Mouse (Mus musculus): Measurements from ENCODE around the gene Ank3. TPM values are rescaled to one million over a fixed set of nuclear protein-coding genes. Genes with fewer than 3 reads are reported as not detected.

Ank3 gene
- polyA plus RNA-seq, 1 experiment from 2014 or later: 10.0 TPM

- Histone ChIP-seq H3K4me2 (no peak overlapping the region), H3K27ac (no peak overlapping the region), H3K4me3 (no peak overlapping the region), H3K9ac (no peak overlapping the region), H3K27me3 (replicated peaks) (no peaks in the 10 kb centered on the region), H3K9me3 (replicated peaks) (no peaks in the 10 kb centered on the region), H3K36me3 (no peaks in the 10 kb centered on the region), H3K4me1 (no peaks in the 10 kb centered on the region)
- no peak for ATAC-seq
- WGBS (ENCODE audit: insufficient replicate concordance): 47% methylated on average over 10 of the region's 10 CpGs
Measured at GRCm38 (mm10) chr10:69373796-69374550, 24.6 kb upstream of the Ank3 start.

DNA sequence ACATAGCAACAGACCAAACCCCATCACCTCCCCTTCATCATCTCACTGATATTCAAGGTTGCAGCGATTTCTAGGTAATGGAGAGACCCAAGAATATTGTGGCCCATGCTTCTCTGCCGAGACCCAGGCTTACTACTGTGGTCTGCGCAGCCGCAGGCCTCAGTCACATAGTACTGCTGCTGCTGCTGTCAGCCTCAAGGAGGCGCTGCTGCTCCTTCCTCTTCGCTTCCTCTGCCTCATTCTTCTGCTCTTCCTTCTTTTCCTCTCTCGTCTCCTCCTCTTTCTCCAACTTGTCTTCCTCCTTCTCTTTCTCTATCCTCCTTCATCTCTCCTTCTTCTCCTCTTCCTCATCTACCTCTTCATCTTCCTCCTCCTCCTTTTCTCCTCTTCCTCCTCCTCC is 23.4 kb upstream of the Ank3 start:
- H3K4me3 ChIP-seq: no peak overlapping the region
- H3K27me3 ChIP-seq (replicated peaks): no peaks in the 10 kb centered on the region
- no peak for ATAC-seq
- H3K9me3 ChIP-seq (replicated peaks): no peaks in the 10 kb centered on the region
- H3K4me1 ChIP-seq: no peaks in the 10 kb centered on the region
- H3K27ac ChIP-seq: no peak overlapping the region
- no peak overlapping the region for H3K4me2 ChIP-seq
- no peak overlapping the region for H3K9ac ChIP-seq
- H3K36me3 ChIP-seq: no peaks in the 10 kb centered on the region
- WGBS (ENCODE audit: insufficient replicate concordance): 36% methylated on average over 7 of the region's 7 CpGs

- WGBS (ENCODE audit: insufficient replicate concordance): 66% methylated on average over 1 of the region's 1 CpGs
- Histone ChIP-seq H3K27me3 (replicated peaks) (no peaks in the 10 kb centered on the region; the same call in 1 of the 2 replicates), H3K9ac (no peak overlapping the region), H3K4me1 (no peaks in the 10 kb centered on the region), H3K4me3 (no peak overlapping the region), H3K36me3 (no peaks in the 10 kb centered on the region), H3K4me2 (no peak overlapping the region), H3K27ac (no peak overlapping the region), H3K9me3 (replicated peaks) (no peaks in the 10 kb centered on the region)
- no peak for ATAC-seq
Measured at GRCm38 (mm10) chr10:69383186-69383585, 15.4 kb upstream of the Ank3 start.

DNA sequence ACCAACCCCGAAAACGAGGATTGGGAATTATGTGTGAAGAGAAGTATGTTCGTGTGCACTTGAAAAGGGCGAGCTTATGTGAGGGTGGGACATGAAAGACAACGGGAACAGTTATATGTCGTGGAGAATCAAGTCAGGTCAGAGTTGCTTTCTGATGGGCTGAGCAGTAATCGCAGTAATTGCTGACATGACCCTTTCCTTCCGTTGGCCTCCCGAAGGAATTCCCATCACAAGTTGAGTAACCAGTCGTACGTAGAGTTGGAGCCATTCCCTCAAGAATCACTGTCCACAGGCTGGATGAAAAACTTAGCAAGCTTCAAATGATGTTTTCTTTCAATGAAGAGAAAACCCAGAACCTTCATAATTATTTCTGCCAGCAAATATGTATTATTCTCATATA is 13.9 kb upstream of the Ank3 start:
- 66% methylated on average over 11 of the region's 11 CpGs for WGBS (ENCODE audit: insufficient replicate concordance)
- no peak overlapping the region for H3K27ac ChIP-seq

GRCm38 (mm10) chr10:69385136-69385535 is 13.4 kb upstream of the Ank3 start:
- 87% methylated on average over 8 of the region's 8 CpGs for WGBS (ENCODE audit: insufficient replicate concordance)
- Histone ChIP-seq H3K9ac (no peak overlapping the region), H3K27ac (no peak overlapping the region), H3K4me1 (no peaks in the 10 kb centered on the region), H3K4me2 (no peak overlapping the region), H3K36me3 (no peaks in the 10 kb centered on the region), H3K9me3 (replicated peaks) (no peaks in the 10 kb centered on the region), H3K4me3 (no peak overlapping the region), H3K27me3 (replicated peaks) (no peaks in the 10 kb centered on the region; the same call in 1 of the 2 replicates)
- ATAC-seq: no peak

More for the DNA sequence above, 13.9 kb upstream of the Ank3 start:
- Histone ChIP-seq H3K4me2 (no peak overlapping the region), H3K4me3 (no peak overlapping the region), H3K4me1 (no peaks in the 10 kb centered on the region), H3K9me3 (replicated peaks) (no peaks in the 10 kb centered on the region), H3K27me3 (replicated peaks) (no peaks in the 10 kb centered on the region; the same call in 1 of the 2 replicates), H3K36me3 (no peaks in the 10 kb centered on the region), H3K9ac (no peak overlapping the region)
- no peak for ATAC-seq

DNA sequence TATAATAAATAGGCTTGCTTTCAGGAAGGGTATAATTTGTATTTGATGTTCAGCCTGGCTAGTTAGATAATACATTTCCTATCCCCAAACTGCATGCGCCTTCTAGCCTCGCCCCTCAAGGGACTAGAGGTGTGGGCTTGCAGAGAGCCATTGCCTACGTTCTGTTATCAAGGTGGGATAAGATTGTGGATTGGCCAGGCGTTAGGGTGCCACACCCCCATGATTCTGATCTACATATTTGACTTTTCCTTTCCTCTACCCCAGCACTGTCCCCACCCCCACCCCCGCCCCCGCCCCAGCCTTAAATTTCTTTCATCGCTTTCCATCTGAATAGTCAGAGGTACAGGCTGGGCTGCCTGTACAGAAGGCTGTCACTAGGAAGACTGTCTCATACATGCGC is 11.8 kb upstream of the Ank3 start:
- H3K9me3 ChIP-seq (replicated peaks): no peaks in the 10 kb centered on the region
- WGBS (ENCODE audit: insufficient replicate concordance): 50% methylated on average over 8 of the region's 8 CpGs

DNA sequence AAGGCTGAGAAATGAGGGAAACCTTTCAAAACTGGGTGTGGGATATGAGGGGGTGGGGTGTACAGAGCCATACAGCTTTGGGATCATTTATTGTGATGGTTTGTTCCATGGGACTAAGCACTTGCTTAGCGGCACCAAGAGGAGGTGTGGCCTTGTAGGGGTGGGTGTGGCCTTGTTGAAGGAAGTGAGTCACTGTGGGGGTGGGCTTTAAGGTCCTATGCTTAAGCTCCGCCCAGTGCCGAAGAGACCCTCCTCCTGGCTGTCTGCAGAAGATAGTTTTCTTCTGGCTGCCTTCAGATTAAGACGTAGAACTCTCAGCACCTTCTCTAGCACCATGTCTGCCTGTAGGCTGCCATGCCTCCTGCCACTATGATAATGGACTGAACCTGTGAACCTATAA is 9.1 kb upstream of the Ank3 start:
- no peak for ATAC-seq
- Histone ChIP-seq H3K36me3 (no peaks in the 10 kb centered on the region), H3K4me2 (no peak overlapping the region), H3K9ac (no peak overlapping the region), H3K27me3 (replicated peaks) (no peaks in the 10 kb centered on the region), H3K9me3 (replicated peaks) (no peaks in the 10 kb centered on the region), H3K27ac (no peak overlapping the region), H3K4me3 (no peak overlapping the region), H3K4me1 (no peaks in the 10 kb centered on the region)
- 65% methylated on average over 4 of the region's 4 CpGs for WGBS (ENCODE audit: insufficient replicate concordance)

More for the DNA sequence above, 11.8 kb upstream of the Ank3 start:
- Histone ChIP-seq H3K27me3 (replicated peaks) (no peaks in the 10 kb centered on the region; the same call in 1 of the 2 replicates), H3K4me2 (no peak overlapping the region), H3K27ac (no peak overlapping the region), H3K4me3 (no peak overlapping the region), H3K36me3 (no peaks in the 10 kb centered on the region), H3K9ac (no peak overlapping the region), H3K4me1 (no peaks in the 10 kb centered on the region)
- ATAC-seq: no peak

DNA sequence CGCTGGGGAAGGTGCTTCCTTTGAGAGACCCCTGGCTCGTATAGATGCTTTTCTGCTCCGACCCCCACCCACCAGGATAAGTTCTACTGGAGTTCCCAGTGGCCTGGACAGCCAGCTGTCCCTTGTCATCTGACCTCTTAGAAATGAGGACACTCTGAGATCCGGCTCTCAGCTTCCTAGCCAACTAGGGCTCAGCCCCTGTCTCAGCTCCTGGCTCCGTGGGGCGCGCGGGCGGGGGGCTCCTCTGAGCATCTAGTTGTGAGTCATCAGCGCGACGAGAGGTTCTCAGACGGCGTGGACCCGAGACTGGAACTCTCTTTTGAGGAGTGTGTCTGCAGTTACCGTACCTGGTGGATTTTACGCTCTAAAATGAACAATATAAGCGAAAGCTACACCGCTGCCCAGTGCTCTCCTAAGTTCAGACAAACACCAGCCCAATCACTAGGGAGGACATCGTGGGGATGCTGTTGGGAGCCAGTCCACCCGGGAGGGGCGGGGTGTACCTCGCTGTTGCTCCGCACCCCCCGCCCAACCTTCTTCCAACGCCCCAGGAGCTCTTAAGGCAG is 293 bp upstream of the Ank3 start:
- no peaks in the 10 kb centered on the region for H3K9me3 ChIP-seq (replicated peaks)
- WGBS (ENCODE audit: insufficient replicate concordance): 2% methylated on average over 26 of the region's 26 CpGs
- H3K4me2 ChIP-seq: peak overlapping the region; percentile 76
- H3K9ac ChIP-seq: no peak overlapping the region
- no peaks in the 10 kb centered on the region for H3K36me3 ChIP-seq
- H3K27me3 ChIP-seq (replicated peaks): peaks cover 61% of the 10 kb centered on the region
- no peak for ATAC-seq
- H3K4me3 ChIP-seq: peak overlapping the region; percentile 55
- H3K4me1 ChIP-seq: peaks cover 2% of the 10 kb centered on the region; the same call in 1 of the 2 replicates
- H3K27ac ChIP-seq: no peak overlapping the region

DNA sequence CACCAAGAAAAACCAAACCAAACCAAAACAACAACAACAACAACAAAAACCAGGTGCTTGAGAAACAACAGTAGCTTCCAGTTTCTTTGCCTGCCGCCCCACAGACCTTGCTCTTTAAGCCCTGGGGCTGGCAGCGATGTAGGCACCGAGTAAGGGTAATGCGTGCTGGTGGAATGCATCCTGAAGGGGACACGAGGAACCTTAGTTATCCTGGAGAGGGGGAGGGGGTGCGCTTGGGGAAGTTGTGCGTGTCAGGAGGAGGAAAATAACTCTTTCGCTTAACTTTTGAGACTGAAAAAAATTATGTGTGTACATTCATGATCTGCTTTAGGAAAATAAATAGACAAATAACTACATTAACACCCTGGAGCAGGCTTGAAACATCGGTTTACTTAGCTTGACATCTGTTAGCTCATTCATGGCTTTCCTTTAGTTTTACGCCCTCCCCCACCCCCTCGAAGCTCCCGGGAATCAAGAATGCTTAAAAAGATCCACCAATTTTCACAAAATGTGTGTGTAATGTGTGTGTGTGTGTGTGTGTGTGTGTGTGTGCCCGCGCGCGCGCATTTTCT is 1.3 kb downstream of the Ank3 start:
- ATAC-seq: no peak
- H3K36me3 ChIP-seq: no peaks in the 10 kb centered on the region
- peak overlapping the region; percentile 76 for H3K4me2 ChIP-seq
- H3K9ac ChIP-seq: no peak overlapping the region
- no peak overlapping the region for H3K27ac ChIP-seq
- peak overlapping the region; percentile 55 for H3K4me3 ChIP-seq
- H3K9me3 ChIP-seq (replicated peaks): no peaks in the 10 kb centered on the region
- WGBS (ENCODE audit: insufficient replicate concordance): 4% methylated on average over 17 of the region's 17 CpGs
- peaks cover 2% of the 10 kb centered on the region; the same call in 1 of the 2 replicates for H3K4me1 ChIP-seq
- peaks cover 61% of the 10 kb centered on the region for H3K27me3 ChIP-seq (replicated peaks)

DNA sequence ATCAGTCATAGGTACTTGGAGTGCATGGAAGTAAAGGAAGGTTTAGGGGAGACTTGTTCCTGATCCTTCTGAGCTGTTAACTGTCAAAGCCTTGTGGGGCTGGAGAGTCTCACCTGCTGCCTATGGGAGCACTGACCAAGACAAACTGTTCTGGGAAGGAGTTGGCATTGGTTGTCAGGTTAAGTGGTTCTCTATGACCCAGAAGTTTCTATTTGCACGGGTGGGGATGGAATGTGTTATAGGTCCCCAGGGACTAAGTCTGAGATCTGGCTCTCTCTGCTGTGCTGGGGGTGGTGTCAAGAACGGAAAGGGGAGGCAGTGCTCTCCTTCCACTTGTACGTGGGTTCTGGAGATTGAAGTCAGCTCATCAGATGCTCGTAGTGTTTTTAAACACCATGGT is 6.9 kb downstream of the Ank3 start:
- H3K4me3 ChIP-seq: no peak overlapping the region
- H3K4me1 ChIP-seq: no peaks in the 10 kb centered on the region
- H3K27me3 ChIP-seq (replicated peaks): peaks cover 10% of the 10 kb centered on the region
- WGBS (ENCODE audit: insufficient replicate concordance): 53% methylated on average over 4 of the region's 4 CpGs
- H3K27ac ChIP-seq: no peak overlapping the region
- no peak overlapping the region for H3K4me2 ChIP-seq
- ATAC-seq: no peak
- no peaks in the 10 kb centered on the region for H3K9me3 ChIP-seq (replicated peaks)
- no peak overlapping the region for H3K9ac ChIP-seq
- no peaks in the 10 kb centered on the region for H3K36me3 ChIP-seq

GRCm38 (mm10) chr10:69414888-69415287 is 16.3 kb downstream of the Ank3 start:
- Histone ChIP-seq H3K9me3 (replicated peaks) (no peaks in the 10 kb centered on the region), H3K4me2 (no peak overlapping the region), H3K4me3 (no peak overlapping the region), H3K4me1 (no peaks in the 10 kb centered on the region), H3K27ac (no peak overlapping the region), H3K36me3 (no peaks in the 10 kb centered on the region), H3K27me3 (replicated peaks) (no peaks in the 10 kb centered on the region), H3K9ac (no peak overlapping the region)
- ATAC-seq: no peak
- 43% methylated on average over 12 of the region's 12 CpGs for WGBS (ENCODE audit: insufficient replicate concordance)

DNA sequence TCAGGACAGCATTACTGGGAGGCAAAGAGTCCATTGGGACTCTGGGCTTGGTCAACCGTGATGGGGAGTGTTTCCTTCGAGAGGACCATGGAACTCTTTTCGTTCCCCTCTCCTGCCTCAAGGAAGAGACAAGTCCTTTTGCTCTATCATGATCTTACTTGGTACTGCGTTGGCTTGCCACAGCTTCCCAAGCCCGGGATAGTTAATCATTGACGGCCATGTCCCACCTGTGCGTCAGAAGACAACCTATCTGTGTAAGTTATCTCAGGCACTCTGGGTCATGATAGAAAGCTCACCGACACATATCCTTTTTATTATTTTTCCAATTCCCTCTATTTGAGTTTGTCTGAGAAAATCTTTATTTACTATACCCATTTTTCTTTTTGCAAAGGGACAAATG is 20.1 kb downstream of the Ank3 start:
- H3K27me3 ChIP-seq (replicated peaks): no peaks in the 10 kb centered on the region
- no peak overlapping the region for H3K4me3 ChIP-seq
- no peak overlapping the region for H3K27ac ChIP-seq
- H3K9me3 ChIP-seq (replicated peaks): no peaks in the 10 kb centered on the region
- ATAC-seq: no peak
- no peak overlapping the region for H3K9ac ChIP-seq
- no peaks in the 10 kb centered on the region for H3K4me1 ChIP-seq
- H3K36me3 ChIP-seq: no peaks in the 10 kb centered on the region
- WGBS (ENCODE audit: insufficient replicate concordance): 61% methylated on average over 8 of the region's 8 CpGs
- H3K4me2 ChIP-seq: no peak overlapping the region
